Mouse (Mus musculus): ENCODE data around the gene Erich3.

Erich3 gene

GRCm38 (mm10) chr3:154778836-154779595 lies 115.4 kb downstream of the Erich3 start:
- DNase-seq: no peak

DNA sequence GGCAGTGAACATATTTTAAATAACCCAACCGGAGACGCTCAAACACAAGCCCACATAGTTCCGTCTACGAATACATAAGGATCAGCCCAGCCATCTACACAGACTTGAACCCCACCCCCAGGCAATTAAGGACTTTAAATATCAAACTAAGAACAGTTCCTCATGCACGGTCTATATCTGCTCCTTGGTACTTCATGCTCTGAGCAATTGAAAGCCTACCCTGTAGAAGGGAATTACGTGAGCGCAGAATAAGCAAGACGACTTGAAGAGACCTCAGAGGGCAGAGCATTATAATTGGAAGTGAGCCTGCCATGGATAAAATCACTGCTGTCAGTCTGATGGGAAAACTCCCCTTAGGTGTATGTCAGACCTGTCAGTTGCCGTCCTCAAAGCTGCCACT lies 122.7 kb downstream of the Erich3 start:
- DNase-seq: no peak

GRCm38 (mm10) chr3:154787611-154788010 lies 124.0 kb downstream of the Erich3 start:
- DNase-seq: no peak

GRCm38 (mm10) chr3:154793571-154793970 lies 129.9 kb downstream of the Erich3 start:
- DNase-seq: no peak

GRCm38 (mm10) chr3:154798806-154799205 lies 135.1 kb downstream of the Erich3 start:
- peak; percentile 12 for DNase-seq

- no peak for DNase-seq
These were observed 136.8 kb downstream of the Erich3 start for GRCm38 (mm10) chr3:154800454-154800853.

DNA sequence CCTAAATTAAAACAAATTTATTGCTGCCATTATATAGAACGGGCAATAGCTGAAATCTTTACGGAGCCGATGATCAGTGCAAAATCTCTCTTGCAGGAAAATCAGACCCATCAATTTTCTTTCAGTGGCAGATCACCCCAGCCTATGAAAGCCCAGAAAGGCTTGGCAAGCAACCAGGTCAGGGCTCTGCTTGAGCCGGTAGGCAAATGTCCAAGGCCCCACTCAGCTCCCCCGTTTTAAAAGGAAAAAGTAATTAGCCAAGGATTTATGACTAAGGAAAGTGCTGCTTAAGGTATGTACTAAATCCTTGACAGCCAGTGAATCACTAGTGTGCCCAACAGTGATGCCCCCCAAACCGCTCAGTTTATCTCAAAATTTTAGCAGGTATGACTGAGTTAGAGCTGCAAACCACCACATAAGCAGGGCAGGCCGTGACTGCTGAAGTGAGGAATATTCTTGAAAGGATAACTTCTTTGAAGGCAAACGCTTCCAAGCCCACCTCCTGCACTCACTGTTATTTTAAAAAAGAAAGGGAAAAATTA lies 137.3 kb downstream of the Erich3 start:
- DNase-seq: no peak

DNA sequence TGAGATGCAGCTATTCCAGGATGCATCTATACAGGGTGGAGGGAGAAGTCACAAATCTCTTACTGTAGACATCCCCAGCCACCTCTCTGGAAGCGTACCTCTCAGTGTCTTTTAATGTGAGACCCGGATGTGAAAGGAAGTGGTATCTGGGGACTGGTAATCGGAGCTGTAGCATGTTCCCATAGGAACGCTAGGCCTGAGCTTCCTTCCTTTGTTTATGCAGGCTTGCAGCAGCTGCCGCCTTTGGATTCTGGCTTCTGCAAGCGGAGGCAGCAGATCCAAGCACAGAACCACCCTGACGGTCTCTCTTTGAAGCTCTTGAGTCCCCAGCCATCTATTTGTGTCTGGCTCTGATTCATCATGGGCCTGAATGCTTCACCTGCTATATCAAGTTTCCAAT lies 143.0 kb downstream of the Erich3 start:
- DNase-seq: no peak

DNA sequence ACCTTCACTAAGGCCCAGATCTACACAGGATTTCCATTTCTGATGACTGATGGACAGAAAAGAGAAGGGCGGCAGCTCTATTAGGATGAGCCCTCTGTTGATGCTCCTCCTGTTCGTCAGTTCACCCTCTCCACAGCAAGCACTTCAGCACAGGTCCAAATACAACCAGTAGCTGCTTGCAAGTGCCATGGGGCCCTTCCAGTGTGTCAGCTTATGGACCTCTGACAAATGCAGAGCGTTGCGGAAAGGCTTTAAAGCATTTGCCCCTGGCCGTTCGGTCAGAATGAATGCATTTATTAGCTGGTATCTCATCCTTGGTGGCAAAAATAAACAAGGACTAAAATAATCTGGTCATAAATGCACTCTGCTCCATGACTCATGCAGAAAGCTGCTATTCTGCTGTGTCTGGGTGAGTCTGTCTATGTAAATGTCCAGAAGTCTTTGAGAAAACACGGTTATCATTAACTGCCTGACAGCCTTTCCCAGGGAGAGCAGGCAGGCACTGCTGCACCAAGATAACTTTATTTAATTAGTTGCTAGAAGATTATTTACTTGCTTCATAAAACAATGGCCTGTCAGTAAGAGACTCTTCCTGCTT lies 146.7 kb downstream of the Erich3 start:
- DNase-seq: no peak

DNA sequence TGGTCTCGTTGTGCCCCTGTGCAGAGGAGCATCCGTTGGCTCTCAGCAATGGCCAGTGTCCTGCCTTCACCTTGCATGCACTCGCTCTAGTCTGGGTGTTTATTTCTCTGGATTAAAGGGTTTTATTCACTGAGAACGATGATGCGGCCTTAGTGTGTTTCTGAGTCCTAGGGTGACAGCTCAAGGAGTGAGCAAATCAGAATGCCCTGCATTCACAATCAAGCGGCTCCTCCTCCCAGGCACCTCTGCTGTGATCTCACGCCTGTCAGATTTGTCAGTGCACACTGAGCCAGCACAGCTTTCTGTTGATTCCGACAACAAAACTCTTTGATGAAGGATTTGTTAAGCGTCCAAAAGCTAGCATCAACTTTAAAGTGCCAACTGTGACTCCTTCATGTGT lies 147.6 kb downstream of the Erich3 start:
- no peak for DNase-seq

DNA sequence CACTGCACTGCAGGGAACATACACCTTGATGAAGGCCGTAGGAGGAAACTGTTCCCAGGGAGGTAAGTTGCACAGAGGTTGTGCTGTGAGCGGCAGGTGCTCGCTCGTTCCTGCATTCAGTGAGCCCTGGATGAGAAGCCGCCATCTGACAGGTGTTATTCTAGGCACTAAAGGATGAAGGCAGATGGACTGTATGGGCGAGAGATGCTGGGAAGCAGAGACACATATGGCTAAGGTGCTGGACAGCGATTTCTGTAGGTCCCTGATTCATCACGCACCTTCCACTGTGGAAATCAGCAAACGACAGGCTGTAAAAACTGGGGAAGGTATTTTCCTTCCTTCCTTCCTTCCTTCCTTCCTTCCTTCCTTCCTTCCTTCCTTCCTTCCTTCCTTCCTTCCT lies 148.2 kb downstream of the Erich3 start:
- DNase-seq: no peak

DNA sequence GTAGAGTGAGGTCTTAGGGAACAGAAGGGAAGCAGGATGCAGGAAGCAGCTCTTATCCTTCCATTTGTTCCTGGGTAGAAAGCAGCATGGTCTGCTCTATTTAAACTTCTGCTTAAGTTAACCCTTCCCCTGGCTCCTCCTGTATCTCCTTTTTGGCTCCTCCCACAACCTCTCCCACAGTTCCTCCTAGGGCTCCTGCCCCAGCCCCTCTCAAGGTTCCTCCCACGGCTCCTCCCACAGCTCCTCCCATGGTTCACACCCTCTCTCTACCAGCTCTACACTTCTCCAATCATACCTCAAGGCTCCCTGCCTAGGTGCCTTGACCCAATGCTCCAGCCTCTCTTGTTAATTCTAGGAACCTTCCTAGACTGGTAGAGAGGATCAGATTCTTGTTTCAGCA lies 149.2 kb downstream of the Erich3 start:
- no peak for DNase-seq

GRCm38 (mm10) chr3:154815606-154816005 lies 151.9 kb downstream of the Erich3 start:
- no peak for DNase-seq

- no peak for DNase-seq
These were observed 152.6 kb downstream of the Erich3 start for GRCm38 (mm10) chr3:154816231-154816630.

DNA sequence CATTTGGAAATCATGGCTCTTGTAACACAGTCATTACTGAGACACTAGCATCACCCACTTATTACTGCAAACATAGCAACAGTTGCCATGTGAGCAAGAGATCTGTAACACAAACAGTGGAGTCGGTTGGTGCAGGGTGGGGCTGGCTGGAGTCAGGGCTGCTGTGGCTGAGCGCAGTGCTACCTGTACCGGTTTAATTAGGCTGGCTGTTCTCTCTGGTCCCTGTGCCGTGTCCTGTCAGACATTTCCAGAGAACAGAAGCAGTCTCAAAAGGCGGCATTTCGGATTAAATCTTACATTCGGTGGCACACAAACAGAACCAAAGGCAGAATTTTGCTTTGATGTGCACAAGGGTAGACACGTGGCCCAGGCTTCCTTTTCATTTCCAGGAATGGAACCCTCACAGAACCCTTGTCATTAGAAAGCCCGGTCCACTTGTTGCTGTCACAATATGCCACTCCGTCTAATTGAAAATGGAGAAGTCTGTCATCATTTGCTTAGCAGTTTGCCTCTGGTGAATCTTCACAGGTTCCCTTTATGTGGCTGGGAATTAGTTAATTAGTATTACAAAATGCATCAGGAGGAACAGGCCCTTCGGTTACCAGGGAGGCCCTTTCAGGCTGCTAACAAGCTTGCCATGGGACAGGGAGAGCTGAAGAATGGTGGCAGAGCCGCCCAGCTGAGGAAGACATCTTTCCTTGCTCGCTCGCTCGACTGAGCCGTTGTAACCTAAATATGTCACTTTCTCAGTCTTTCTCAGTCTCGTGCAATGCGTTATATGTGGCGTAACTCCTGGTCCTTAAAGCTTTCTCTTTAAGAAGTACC lies 153.4 kb downstream of the Erich3 start:
- no peak for DNase-seq

All from cerebellum, adult 9-10 months (tissue).